Mouse (Mus musculus) heart, postnatal 4 days (tissue): ENCODE measurements around the gene Mpzl3. TPM values are rescaled to one million over a fixed set of nuclear protein-coding genes. Genes with fewer than 3 reads are reported as not detected.

Source experiments
- DNase-seq: peaks from one replicate; pipeline ENCODE4 v3.0.0; 2021
- total RNA-seq, 2 experiments: library from RNA; stranded (reverse); gene quantifications; 2 replicates each; pipeline ENCODE4 v1.2.3; 2021

Gene Mpzl3
- total RNA-seq, 2 experiments from 2014 or later: 0.92 to 1.1 TPM

DNA sequence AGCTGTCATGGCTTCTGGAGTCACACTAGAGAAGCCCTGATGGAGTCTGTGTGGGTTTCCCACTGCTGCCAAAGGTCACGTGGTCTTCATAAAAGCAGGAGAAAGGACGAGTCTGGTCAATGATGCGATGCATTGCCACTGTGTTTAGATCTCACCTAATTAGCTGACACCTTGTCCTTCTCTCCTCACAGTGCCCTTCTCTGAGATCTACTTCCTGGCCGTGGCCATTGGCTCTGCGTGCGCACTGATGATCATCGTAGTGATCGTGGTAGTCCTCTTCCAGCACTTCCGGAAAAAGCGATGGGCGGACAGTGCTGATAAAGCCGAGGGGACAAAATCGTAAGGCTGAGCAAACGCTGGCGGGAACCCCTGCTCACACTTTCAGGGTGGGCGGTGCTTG lies 8.0 kb upstream of the Mpzl3 start:
- no peak for DNase-seq

DNA sequence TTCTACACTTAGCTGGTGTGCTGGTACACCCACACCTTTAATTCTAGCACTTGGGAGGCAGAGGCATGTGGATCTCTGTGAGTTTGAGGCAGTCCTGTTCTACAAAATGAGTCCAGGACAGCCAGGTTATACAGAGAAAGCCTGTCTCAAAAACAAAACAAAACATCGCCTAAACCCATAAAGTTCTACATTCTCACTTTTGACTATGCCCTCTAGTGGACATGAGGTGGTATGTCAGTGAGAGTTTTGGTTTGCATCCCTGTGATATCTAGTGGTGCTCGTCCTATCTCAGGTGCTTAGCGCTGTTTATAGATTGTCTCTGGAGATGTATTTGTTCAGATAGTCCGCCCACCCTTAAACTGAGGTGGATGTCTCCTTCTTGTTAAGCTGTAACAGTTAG lies 6.5 kb upstream of the Mpzl3 start:
- DNase-seq: no peak

- DNase-seq: no peak
Measured at GRCm38 (mm10) chr9:45049731-45050130, 5.3 kb upstream of the Mpzl3 start.

DNA sequence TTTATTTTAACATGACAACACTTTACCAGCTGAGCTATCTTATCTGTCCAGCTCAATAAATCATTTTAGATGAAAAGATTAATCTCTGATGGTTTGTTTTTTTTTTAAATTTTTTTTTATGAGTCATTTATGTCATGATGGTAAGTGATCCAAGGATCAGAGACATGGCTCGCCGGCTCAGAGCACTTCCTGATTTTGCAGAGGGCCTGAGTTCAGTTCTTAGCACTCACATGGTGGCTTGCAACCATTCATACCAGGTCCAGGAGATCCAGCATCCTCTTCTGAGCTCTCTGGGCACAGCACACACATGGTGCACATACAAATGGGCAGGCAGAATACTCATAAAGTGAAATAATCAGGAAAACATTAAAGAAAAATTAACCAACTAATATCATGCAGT lies 4.7 kb upstream of the Mpzl3 start:
- DNase-seq: no peak

DNA sequence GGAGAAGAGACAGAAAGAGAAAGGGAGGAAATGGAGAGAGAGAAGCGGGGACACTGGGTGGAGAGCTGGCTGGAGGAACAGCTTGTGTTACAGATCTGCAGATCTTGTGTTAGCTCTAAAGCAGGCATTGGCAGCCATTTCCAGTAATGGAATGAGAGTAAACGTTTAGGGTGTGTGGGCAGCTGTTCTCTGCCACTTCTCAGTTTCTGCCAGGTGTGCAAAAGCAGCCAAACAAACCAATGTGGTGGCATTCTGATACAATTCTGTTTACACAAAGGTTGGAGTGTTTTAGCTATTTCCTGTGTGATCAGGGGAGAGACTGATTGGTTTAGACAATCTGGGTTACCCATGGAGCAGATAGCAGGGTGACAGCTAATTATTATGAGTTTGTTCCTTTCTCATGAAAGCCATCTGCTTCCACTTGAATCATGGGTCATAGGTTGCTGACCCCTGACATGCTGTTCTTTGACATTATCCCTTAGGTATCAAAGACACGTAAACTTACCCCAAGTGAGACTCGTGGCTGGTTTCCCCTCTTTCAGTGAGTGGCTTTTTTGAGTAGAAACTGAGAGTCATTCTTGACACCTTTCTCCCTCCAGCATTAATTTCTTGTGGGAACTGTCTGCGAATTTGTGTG lies 3.4 kb downstream of the Mpzl3 start:
- no peak for DNase-seq

DNA sequence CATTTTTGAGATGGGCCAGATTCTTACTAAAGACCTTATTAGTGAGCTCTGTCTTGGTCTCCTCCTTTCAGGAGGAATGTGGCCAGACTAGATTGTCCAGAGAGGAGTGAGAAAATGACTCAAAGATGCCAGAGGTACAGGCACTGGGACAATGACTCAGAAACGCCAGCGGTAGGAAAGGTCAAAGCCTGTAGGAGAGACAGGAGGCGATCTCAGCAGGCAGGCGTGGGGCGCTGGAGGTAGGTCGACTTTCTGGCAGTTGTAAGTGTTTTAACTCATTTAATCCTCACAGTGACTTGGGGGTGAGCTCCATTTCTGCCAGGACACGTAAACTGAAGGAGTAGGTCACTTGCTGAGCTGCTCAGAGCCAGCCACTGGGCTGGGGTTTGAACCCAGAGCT lies 5.2 kb downstream of the Mpzl3 start:
- DNase-seq: no peak

- DNase-seq: no peak
Measured at GRCm38 (mm10) chr9:45062677-45063076, 7.7 kb downstream of the Mpzl3 start.

GRCm38 (mm10) chr9:45064421-45064820 lies 9.4 kb downstream of the Mpzl3 start:
- DNase-seq: no peak

DNA sequence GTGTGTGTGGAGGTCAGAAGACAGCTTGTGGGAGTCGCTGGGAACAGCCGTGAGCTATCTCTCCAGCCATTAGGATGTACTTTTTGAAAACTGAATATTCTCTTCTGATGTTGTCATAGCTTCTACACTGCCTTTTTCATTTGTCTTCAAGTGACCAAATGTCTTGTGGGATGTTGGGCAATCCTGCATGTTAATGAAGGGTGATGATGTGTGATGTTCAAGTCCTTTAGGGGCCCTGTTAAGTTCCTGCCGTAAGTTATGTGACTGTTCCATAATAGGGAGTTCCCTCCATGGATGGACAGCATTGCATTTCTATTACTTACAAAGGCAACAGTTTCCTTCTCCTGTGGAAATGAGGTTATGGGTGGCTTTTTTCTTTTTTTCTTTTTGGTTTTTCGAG lies 11.7 kb downstream of the Mpzl3 start:
- no peak for DNase-seq

GRCm38 (mm10) chr9:45071800-45072199 lies 16.8 kb downstream of the Mpzl3 start:
- no peak for DNase-seq

DNA sequence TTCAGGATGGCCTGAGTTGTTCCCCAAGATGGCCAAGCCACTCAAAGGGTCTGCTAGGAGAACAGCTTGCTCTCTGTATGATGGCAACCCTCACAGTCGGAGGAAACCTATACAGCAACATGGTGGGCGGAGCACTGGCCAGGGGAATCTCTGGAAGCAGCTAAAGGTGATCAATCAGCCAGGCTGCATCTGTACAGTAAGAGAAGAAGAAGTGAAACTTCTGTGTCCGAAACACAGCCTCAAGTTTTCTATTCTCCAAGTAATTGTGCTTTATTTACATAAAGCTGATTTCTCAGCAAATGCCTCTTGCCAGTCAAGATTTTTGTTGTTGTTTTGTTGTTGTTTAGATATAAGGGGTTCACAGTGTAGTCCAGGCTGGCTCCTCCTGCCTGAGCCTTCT lies 22.9 kb downstream of the Mpzl3 start:
- DNase-seq: no peak

GRCm38 (mm10) chr9:45079011-45079410 lies 24.0 kb downstream of the Mpzl3 start, which contains the start of gene Jaml:
Gene Jaml, plus strand, starts transcription at chr9:45079183.
- no peak for DNase-seq

DNA sequence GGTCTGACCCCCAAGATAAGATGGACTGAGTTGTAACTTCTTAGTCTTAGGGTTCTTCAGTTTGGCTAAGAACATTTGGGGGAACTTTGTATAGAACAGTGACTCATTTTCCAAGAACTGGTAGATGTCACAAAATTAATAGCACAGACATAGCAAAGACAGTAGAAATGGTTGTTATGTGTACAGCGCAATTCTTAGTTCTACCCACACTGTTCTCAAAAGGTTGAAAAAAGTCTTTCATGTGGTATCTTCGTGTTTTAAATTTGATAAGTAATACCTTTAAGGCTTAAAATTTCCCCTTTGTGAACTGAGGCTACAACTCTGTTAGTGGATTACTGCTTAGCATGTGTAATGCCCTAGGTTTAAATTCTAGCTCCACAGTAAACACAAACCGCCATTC lies 28.1 kb downstream of the Mpzl3 start:
- no peak for DNase-seq

DNA sequence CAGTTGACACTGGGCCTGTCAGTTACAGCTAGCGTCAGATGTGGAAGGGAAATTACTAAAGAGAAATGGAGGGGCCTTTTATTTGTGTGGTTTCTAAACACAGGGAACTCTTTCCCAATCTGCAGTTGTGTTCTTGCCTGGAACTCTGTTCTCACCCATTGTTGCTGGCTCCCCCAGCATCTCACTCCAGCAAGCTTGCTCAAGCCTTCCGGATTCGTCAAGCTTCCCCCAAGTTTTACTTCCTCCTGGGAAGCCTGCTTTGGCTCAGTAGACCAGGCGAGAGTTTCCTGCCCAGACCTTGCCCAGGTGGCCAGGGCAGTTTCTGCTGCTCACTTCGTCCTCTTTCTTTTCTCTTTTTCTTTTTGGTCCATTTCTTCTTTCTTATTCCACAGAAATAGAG lies 29.6 kb downstream of the Mpzl3 start:
- DNase-seq: no peak

- DNase-seq: no peak
Measured at GRCm38 (mm10) chr9:45085741-45086690, 31.0 kb downstream of the Mpzl3 start.

GRCm38 (mm10) chr9:45088040-45088439 lies 33.1 kb downstream of the Mpzl3 start:
- DNase-seq: no peak

GRCm38 (mm10) chr9:45090811-45091210 lies 35.8 kb downstream of the Mpzl3 start:
- no peak for DNase-seq

DNA sequence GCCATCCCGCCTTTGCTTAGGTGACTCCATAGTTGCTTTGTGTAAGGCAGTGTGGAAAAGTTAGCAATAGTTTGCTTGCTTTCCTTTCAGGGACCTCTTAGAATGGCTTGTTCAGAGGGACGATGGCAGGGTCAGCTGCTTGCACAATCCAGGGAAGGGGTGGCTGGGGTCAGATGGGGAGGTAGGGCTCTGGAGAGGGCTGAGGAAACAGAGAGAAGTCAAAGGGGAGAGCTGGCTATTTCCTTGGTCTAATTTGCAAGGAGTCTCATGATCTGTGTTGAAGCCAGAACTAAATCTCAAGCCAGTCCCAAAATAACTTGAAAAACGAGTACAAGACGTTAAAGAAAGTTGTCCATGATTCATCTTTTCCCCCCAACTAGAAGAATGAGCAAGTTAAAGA lies 37.7 kb downstream of the Mpzl3 start:
- no peak for DNase-seq

DNA sequence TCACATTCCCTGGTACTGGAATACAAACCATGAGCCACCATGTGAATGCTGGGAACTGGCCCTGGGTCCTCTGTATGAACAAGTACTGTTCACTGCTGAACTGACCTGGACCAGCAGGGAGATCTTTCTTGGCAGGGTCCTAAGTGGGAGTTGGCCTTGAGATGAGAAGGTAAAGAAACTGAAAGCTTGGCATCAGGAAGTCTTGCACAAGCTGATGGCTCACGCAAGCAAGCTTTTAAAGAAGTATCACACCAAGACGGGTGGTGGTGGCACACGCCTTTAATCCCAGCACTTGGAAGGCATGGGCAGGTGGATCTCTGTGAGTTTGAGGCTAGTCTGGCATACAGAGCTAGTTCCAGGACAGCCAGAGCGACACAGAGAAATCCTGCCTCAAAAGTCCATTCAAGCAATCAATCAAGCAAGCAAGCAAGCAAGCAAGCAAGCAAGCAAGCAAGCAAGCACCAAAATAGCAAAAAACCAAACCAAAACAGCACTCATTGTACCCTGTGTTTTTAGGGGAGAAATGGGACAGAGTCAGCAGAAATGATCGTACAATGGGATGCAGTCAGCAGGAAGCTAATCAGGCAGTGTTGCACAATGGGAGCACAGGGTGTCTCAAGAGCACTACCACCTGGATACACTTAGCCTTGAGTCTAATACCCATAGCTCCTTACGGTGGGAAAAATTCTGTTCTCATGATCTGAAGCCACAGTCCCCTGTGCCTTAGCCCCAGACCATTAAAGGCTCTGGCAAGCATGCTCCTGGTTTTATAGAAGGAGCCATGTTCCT lies 40.4 kb downstream of the Mpzl3 start:
- no peak for DNase-seq

DNA sequence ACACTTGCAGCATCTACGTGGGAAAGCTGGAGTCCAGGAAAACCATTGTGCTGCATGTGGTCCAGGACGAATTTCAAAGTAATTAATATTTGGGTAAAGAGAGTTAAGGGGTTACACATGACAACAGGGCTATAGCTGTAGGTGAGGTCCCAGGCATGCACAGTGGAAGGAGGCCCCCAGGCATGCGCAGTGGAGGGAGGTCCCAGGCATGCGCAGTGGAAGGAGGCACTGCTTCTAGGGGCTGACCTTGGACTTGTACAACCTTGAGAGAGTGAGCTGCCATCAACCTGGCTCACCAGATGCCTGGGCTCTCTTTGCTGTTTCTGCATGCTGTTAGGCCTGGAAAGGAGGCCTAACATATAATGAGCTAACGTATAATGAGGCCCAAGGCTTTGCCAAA lies 42.9 kb downstream of the Mpzl3 start:
- DNase-seq: no peak

- no peak for DNase-seq
Measured at GRCm38 (mm10) chr9:45098426-45098825, 43.4 kb downstream of the Mpzl3 start.

DNA sequence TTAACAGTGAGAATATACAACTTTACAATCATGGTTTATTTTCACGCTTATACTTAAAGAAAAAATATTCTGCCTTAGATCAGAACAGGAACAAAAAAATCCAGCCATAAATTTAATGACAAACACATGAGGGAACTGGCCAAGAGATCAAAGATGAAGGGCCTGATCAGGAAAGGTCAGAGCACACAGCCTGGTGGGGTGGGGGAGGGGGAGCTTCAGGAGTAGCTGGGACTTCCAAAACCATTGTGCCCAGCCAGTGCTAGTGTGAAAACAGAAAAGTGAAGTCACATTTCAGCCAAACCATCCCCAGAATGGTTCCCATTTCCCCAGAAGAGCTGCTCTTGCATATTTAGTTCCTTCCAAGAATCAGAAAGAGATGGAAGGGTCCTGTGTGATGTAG lies 47.5 kb downstream of the Mpzl3 start:
- no peak for DNase-seq
